Mouse (Mus musculus): ENCODE results near the gene Slc23a2.

Slc23a2 gene

GRCm38 (mm10) chr2:132133436-132133835, 11.5 kb downstream of the Slc23a2 start:
- no peak for DNase-seq

GRCm38 (mm10) chr2:132131266-132131665, 13.6 kb downstream of the Slc23a2 start:
- DNase-seq, result peak; percentile 47

GRCm38 (mm10) chr2:132129980-132130379, 14.9 kb downstream of the Slc23a2 start:
- no peak for DNase-seq

GRCm38 (mm10) chr2:132129247-132129646, 15.7 kb downstream of the Slc23a2 start:
- no peak for DNase-seq

- no peak for DNase-seq
Measured at GRCm38 (mm10) chr2:132127904-132128303, 17.0 kb downstream of the Slc23a2 start.

- DNase-seq, result no peak
Measured at GRCm38 (mm10) chr2:132126292-132126691, 18.6 kb downstream of the Slc23a2 start.

- no peak for DNase-seq
Measured at GRCm38 (mm10) chr2:132123063-132123462, 21.8 kb downstream of the Slc23a2 start.

- no peak for DNase-seq
Measured at GRCm38 (mm10) chr2:132121050-132121449, 23.9 kb downstream of the Slc23a2 start.

GRCm38 (mm10) chr2:132118646-132119045, 26.3 kb downstream of the Slc23a2 start:
- no peak for DNase-seq

GRCm38 (mm10) chr2:132115936-132116335, 29.0 kb downstream of the Slc23a2 start:
- no peak for DNase-seq

GRCm38 (mm10) chr2:132115344-132115743, 29.6 kb downstream of the Slc23a2 start:
- DNase-seq, result no peak

GRCm38 (mm10) chr2:132113962-132114759, 30.7 kb downstream of the Slc23a2 start:
- no peak for DNase-seq

GRCm38 (mm10) chr2:132112319-132112718, 32.6 kb downstream of the Slc23a2 start:
- DNase-seq, result no peak

GRCm38 (mm10) chr2:132111905-132112304, 33.0 kb downstream of the Slc23a2 start:
- no peak for DNase-seq

- DNase-seq, result peak; percentile 57
Measured at GRCm38 (mm10) chr2:132111266-132111665, 33.6 kb downstream of the Slc23a2 start.

- DNase-seq, result no peak
Measured at GRCm38 (mm10) chr2:132110702-132111101, 34.2 kb downstream of the Slc23a2 start.

- no peak for DNase-seq
Measured at GRCm38 (mm10) chr2:132108988-132109387, 35.9 kb downstream of the Slc23a2 start.

GRCm38 (mm10) chr2:132107611-132108010, 37.3 kb downstream of the Slc23a2 start:
- DNase-seq, result peak; percentile 54

- no peak for DNase-seq
Measured at GRCm38 (mm10) chr2:132106069-132106468, 38.8 kb downstream of the Slc23a2 start.

GRCm38 (mm10) chr2:132103265-132103664, 41.6 kb downstream of the Slc23a2 start:
- DNase-seq, result no peak

- no peak for DNase-seq
Measured at GRCm38 (mm10) chr2:132102505-132103130, 42.3 kb downstream of the Slc23a2 start.

GRCm38 (mm10) chr2:132098942-132099672, 45.8 kb downstream of the Slc23a2 start:
- DNase-seq, result no peak

- no peak for DNase-seq
Measured at GRCm38 (mm10) chr2:132098365-132098764, 46.5 kb downstream of the Slc23a2 start.

- DNase-seq, result no peak
Measured at GRCm38 (mm10) chr2:132096582-132096981, 48.3 kb downstream of the Slc23a2 start.
